Mouse (Mus musculus) midbrain, embryonic 11.5 days (tissue): ENCODE results near the gene Nudt4. TPM values are rescaled to one million over a fixed set of nuclear protein-coding genes. Genes with fewer than 3 reads are reported as not detected.

Experiments used
- ATAC-seq: fragments of 200-750 bp; cut with Nextera tagmentation; 2 replicates; pipeline ENCODE4 v1.8.0; 2017; ENCODE audit warnings: moderate TSS enrichment, moderate library complexity; ENCODE audit not compliant: low FRiP score
- DNase-seq: peaks from one replicate; pipeline ENCODE4 v3.0.0; 2015; ENCODE audit warnings: low spot score; ENCODE audit errors: missing footprints
- H3K27ac ChIP-seq: fragments of 300-500 bp; sonication (generic); 2 replicates; pipeline ENCODE4 v1.5.1; 2014; ENCODE audit warnings: low read depth, low read length
- H3K27me3 ChIP-seq: fragments of 300-500 bp; sonication (generic); 2 replicates; pipeline ENCODE4 v1.6.1; 2014; ENCODE audit warnings: mild to moderate bottlenecking, low read length, moderate library complexity, mixed read lengths; ENCODE audit not compliant: control insufficient read depth, insufficient read depth
- H3K36me3 ChIP-seq: fragments of 300-500 bp; sonication (generic); 2 replicates; pipeline ENCODE4 v1.6.1; 2014; ENCODE audit warnings: mild to moderate bottlenecking, low read length, moderate library complexity, mixed read lengths; ENCODE audit not compliant: control insufficient read depth, insufficient read depth
- H3K4me1 ChIP-seq: fragments of 300-500 bp; sonication (generic); 2 replicates; pipeline ENCODE4 v1.6.1; 2014; ENCODE audit warnings: low read length; ENCODE audit not compliant: control insufficient read depth, insufficient read depth
- H3K4me2 ChIP-seq: fragments of 300-500 bp; sonication (generic); 2 replicates; pipeline ENCODE4 v1.6.1; 2014; ENCODE audit warnings: mild to moderate bottlenecking, moderate library complexity
- H3K4me3 ChIP-seq: fragments of 300-500 bp; sonication (generic); 2 replicates; pipeline ENCODE4 v1.5.1; 2014; ENCODE audit warnings: low read depth, low read length
- H3K9ac ChIP-seq: fragments of 300-500 bp; sonication (generic); 2 replicates; pipeline ENCODE4 v1.6.1; 2014; ENCODE audit warnings: low read length
- H3K9me3 ChIP-seq: fragments of 300-500 bp; sonication (generic); 2 replicates; pipeline ENCODE4 v1.6.1; 2016; ENCODE audit warnings: low read length; ENCODE audit not compliant: control insufficient read depth
- WGBS: fragments of 180-500 bp; shearing (Covaris S2); extraction: QIAGEN DNeasy Blood & Tissue Kit; methylation state at CpG from one replicate; pipeline ENCODE4 v1.1.7; 2014; 5-methylcytosine and 5-hydroxymethylcytosine counted together
- polyA plus RNA-seq: library from polyadenylated mRNA; unstranded; fragments of >200 nt; fragmentation: Nextera tagmentation; extraction: Ambion mirVana; gene quantifications from 2 replicates; pipeline ENCODE4 v1.2.1, GENCODE M21; 2014

Nudt4 gene
- 141 and 148 TPM in 2 replicates for polyA plus RNA-seq

GRCm38 (mm10) chr10:95563851-95564845 is at the start of gene Nudt4:
Nudt4 (minus strand) TSS chr10:95564146.
- peak within 1 kb of the TSS; percentile 87 for H3K27ac ChIP-seq
- H3K4me3 ChIP-seq, result peak within 1 kb of the TSS; percentile 91
- peaks cover 19% of the 10 kb centered on the region for H3K4me1 ChIP-seq
- peak; percentile 92 for ATAC-seq
- peak within 1 kb of the TSS; percentile 98 for H3K9ac ChIP-seq
- peak within 1 kb of the TSS; percentile 88 for H3K4me2 ChIP-seq
- H3K9me3 ChIP-seq, result no peaks in the 10 kb centered on the region
- no peaks in the 10 kb centered on the region for H3K27me3 ChIP-seq
- WGBS, result 1% methylated on average over 64 of the region's 97 CpGs
- DNase-seq, result peak; percentile 100
- no peaks in the 10 kb centered on the region for H3K36me3 ChIP-seq

- Histone ChIP-seq H3K9ac (no peak overlapping the region), H3K4me2 (no peak overlapping the region), H3K27ac (no peak overlapping the region), H3K4me3 (no peak overlapping the region), H3K4me1 (peaks cover 7% of the 10 kb centered on the region; the same call in 1 of the 2 replicates), H3K27me3 (no peaks in the 10 kb centered on the region), H3K9me3 (no peaks in the 10 kb centered on the region), H3K36me3 (no peaks in the 10 kb centered on the region)
- no peak for ATAC-seq
- WGBS, result 46% methylated on average over 10 of the region's 10 CpGs
- DNase-seq, result peak; percentile 87
These were observed 47.4 kb upstream of the Nudt4 start for GRCm38 (mm10) chr10:95611331-95611721.

- Histone ChIP-seq H3K36me3 (no peaks in the 10 kb centered on the region), H3K27ac (no peak overlapping the region), H3K9me3 (no peaks in the 10 kb centered on the region), H3K9ac (no peak overlapping the region), H3K4me3 (no peak overlapping the region), H3K4me2 (no peak overlapping the region), H3K27me3 (no peaks in the 10 kb centered on the region), H3K4me1 (peaks cover 7% of the 10 kb centered on the region; the same call in 1 of the 2 replicates)
- DNase-seq, result no peak
- ATAC-seq, result no peak
- WGBS, result 54% methylated on average over 13 of the region's 16 CpGs
These were observed 46.9 kb upstream of the Nudt4 start for GRCm38 (mm10) chr10:95610666-95611330.

GRCm38 (mm10) chr10:95604979-95605613 is 41.1 kb upstream of the Nudt4 start:
- Histone ChIP-seq H3K36me3 (no peaks in the 10 kb centered on the region), H3K9me3 (no peaks in the 10 kb centered on the region), H3K27me3 (no peaks in the 10 kb centered on the region), H3K4me2 (no peak overlapping the region), H3K27ac (no peak overlapping the region), H3K4me1 (0 out of 2 replicates have a peak, but pooled peaks cover 2% of the 10 kb centered on the region), H3K9ac (no peak overlapping the region), H3K4me3 (no peak overlapping the region)
- no peak for DNase-seq
- WGBS, result 67% methylated on average over 22 of the region's 22 CpGs
- ATAC-seq, result no peak

DNA sequence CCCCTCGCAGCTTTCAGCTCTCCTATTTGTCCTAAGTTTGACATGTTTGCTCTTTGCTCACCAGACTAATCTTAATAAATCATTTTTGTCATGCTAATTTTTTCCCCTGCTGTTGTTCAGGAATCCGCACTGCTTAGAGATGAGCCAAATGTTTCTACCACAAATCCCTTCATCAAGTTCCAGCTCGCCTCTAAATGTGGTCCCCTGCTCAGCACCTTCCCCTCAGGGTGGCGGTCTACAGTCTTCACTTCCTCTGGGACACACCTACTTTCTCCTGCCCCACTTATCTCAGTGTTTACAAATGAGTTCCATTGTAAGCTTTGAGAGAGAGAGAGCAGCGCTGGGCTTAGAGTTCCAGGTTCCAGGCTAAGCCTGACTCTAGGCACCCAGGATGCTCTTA is 36.6 kb upstream of the Nudt4 start:
- Histone ChIP-seq H3K4me1 (peaks cover 10% of the 10 kb centered on the region), H3K36me3 (no peaks in the 10 kb centered on the region), H3K9ac (no peak overlapping the region), H3K27me3 (no peaks in the 10 kb centered on the region), H3K4me3 (no peak overlapping the region), H3K9me3 (no peaks in the 10 kb centered on the region), H3K27ac (no peak overlapping the region), H3K4me2 (no peak overlapping the region)
- WGBS, result 35% methylated on average over 5 of the region's 5 CpGs
- ATAC-seq (no peak), DNase-seq (no peak)

GRCm38 (mm10) chr10:95599740-95600139 is 35.8 kb upstream of the Nudt4 start:
- Histone ChIP-seq H3K36me3 (no peaks in the 10 kb centered on the region), H3K27ac (no peak overlapping the region), H3K27me3 (no peaks in the 10 kb centered on the region), H3K9me3 (no peaks in the 10 kb centered on the region), H3K4me2 (no peak overlapping the region), H3K9ac (no peak overlapping the region), H3K4me1 (peaks cover 13% of the 10 kb centered on the region), H3K4me3 (no peak overlapping the region)
- no peak for ATAC-seq
- no peak for DNase-seq
- 85% methylated on average over 7 of the region's 7 CpGs for WGBS

- no peak for ATAC-seq
- H3K27ac ChIP-seq, result no peak overlapping the region
- no peak overlapping the region for H3K4me3 ChIP-seq
- WGBS, result 72% methylated on average over 15 of the region's 15 CpGs
- H3K9me3 ChIP-seq, result no peaks in the 10 kb centered on the region
- H3K36me3 ChIP-seq, result no peaks in the 10 kb centered on the region
- DNase-seq, result no peak
- no peak overlapping the region for H3K4me2 ChIP-seq
- 0 out of 2 replicates have a peak, but pooled peaks cover 2% of the 10 kb centered on the region for H3K27me3 ChIP-seq
- H3K9ac ChIP-seq, result no peak overlapping the region
- H3K4me1 ChIP-seq, result peaks cover 13% of the 10 kb centered on the region
These were observed 34.2 kb upstream of the Nudt4 start for GRCm38 (mm10) chr10:95598056-95598587.

- ATAC-seq (peak; percentile 88), DNase-seq (peak; percentile 92)
- WGBS, result 5% methylated on average over 8 of the region's 8 CpGs
- Histone ChIP-seq H3K4me2 (no peak overlapping the region), H3K9me3 (no peaks in the 10 kb centered on the region), H3K4me1 (peaks cover 13% of the 10 kb centered on the region), H3K27me3 (0 out of 2 replicates have a peak, but pooled peaks cover 2% of the 10 kb centered on the region), H3K9ac (no peak overlapping the region), H3K27ac (peak overlapping the region; percentile 30; the same call in 1 of the 2 replicates), H3K4me3 (no peak overlapping the region), H3K36me3 (no peaks in the 10 kb centered on the region)
These were observed 32.1 kb upstream of the Nudt4 start for GRCm38 (mm10) chr10:95595852-95596639.
